Mouse (Mus musculus) left cerebral cortex, postnatal 25 days (tissue): Measurements from ENCODE around the gene Cars2. TPM values are rescaled to one million over a fixed set of nuclear protein-coding genes. Genes with fewer than 3 reads are reported as not detected.
A peak's percentile ranks its signal among the peaks of the same experiment; 100 is the strongest.
"Not testable (repeated sequence)": the region's sequence is repeated elsewhere in the genome, so short reads cannot be mapped to it uniquely, and the experiment has no call there.

Experiments
- DNase-seq, 2 experiments: peaks; one replicate each; pipeline ENCODE4 v3.0.0; 2022; ENCODE audit warnings: low spot score in 2 of 2, mixed read lengths in 1 of 2
- intact Hi-C: fragments of 180-260 bp; cut with DNase I; formaldehyde crosslinking; loops from one replicate; pipeline ENCODE4 v1.15.1; 2025
- total RNA-seq, 2 experiments: library from RNA; stranded (reverse); gene quantifications; 2 replicates each; pipeline ENCODE4 v1.2.3; 2021

The Cars2 gene
- total RNA-seq, 2 experiments from 2014 or later = 19.2 to 19.6 TPM

- intact Hi-C loops = no loop called here
- no peak for DNase-seq
Observed at GRCm38 (mm10) chr8:11479591-11479990, 71.0 kb downstream of the Cars2 start.

GRCm38 (mm10) chr8:11478807-11479527 lies 71.6 kb downstream of the Cars2 start:
- intact Hi-C loops = no loop called here

GRCm38 (mm10) chr8:11477811-11478761 lies 72.5 kb downstream of the Cars2 start, which contains the start of gene Rab20:
Gene Rab20 (minus strand): TSS chr8:11478710.
- intact Hi-C loops = no loop called here
- DNase-seq = peak; percentile 17 to 36

More at GRCm38 (mm10) chr8:11478807-11479527, 71.6 kb downstream of the Cars2 start:
- DNase-seq = no peak

GRCm38 (mm10) chr8:11477178-11477553 lies 73.4 kb downstream of the Cars2 start:
- DNase-seq = no peak
- intact Hi-C loops = no loop called here

- intact Hi-C loops = no loop called here
- peak in 1 of 2 experiments; percentile 57 for DNase-seq
Observed at GRCm38 (mm10) chr8:11476338-11477177, 74.0 kb downstream of the Cars2 start.

GRCm38 (mm10) chr8:11475876-11476275 lies 74.7 kb downstream of the Cars2 start:
- intact Hi-C loops = no loop called here

GRCm38 (mm10) chr8:11475397-11475796 lies 75.2 kb downstream of the Cars2 start:
- DNase-seq = no peak
- intact Hi-C loops = no loop called here

More at GRCm38 (mm10) chr8:11475876-11476275, 74.7 kb downstream of the Cars2 start:
- no peak for DNase-seq

GRCm38 (mm10) chr8:11473072-11473471 lies 77.5 kb downstream of the Cars2 start:
- intact Hi-C loops = no loop called here
- no peak for DNase-seq

GRCm38 (mm10) chr8:11471309-11471708 lies 79.3 kb downstream of the Cars2 start:
- DNase-seq = no peak
- intact Hi-C loops = no loop called here

- DNase-seq = no peak
- intact Hi-C loops = no loop called here
Observed at GRCm38 (mm10) chr8:11470694-11471093, 79.9 kb downstream of the Cars2 start.

- intact Hi-C loops = no loop called here
Observed at GRCm38 (mm10) chr8:11469095-11469494, 81.5 kb downstream of the Cars2 start.

GRCm38 (mm10) chr8:11466528-11466927 lies 84.1 kb downstream of the Cars2 start:
- DNase-seq, intact Hi-C loops: not testable (repeated sequence)

More at GRCm38 (mm10) chr8:11469095-11469494, 81.5 kb downstream of the Cars2 start:
- DNase-seq = no peak

- DNase-seq = no peak
- intact Hi-C loops = no loop called here
Observed at GRCm38 (mm10) chr8:11465619-11466018, 85.0 kb downstream of the Cars2 start.

- intact Hi-C loops = no loop called here
- no peak for DNase-seq
Observed at GRCm38 (mm10) chr8:11464707-11464964, 85.9 kb downstream of the Cars2 start.

Other genes with a start within 250 kb of the Cars2 start
- gene Col4a2, start 238.0 kb downstream of the Cars2 start, total RNA-seq = 10 to 100 TPM; 47.5 to 52.4 TPM
- 10 to 100 TPM; 55.5 to 63.1 TPM for gene Col4a1, start 238.0 kb downstream of the Cars2 start, total RNA-seq
- gene Rab20, start 72.1 kb downstream of the Cars2 start, total RNA-seq = under 1 TPM in 1 of 2 experiments, not detected in 1; 0.62 TPM
- gene Naxd, start 53.3 kb downstream of the Cars2 start, total RNA-seq = 10 to 100 TPM; 51.0 to 55.9 TPM
- gene Ing1, start 4.8 kb upstream of the Cars2 start, total RNA-seq = 10 to 100 TPM; 44.9 to 45.3 TPM
- gene Ankrd10, start 85.0 kb upstream of the Cars2 start, total RNA-seq = 10 to 100 TPM; 44.9 to 59.9 TPM
- gene 1700016D06Rik, start 150.3 kb upstream of the Cars2 start, total RNA-seq = not detected
- 100 to 1,000 TPM; 137 to 142 TPM for gene Arhgef7, start 176.9 kb upstream of the Cars2 start, total RNA-seq